Mouse (Mus musculus) left cerebral cortex, postnatal 4 days (tissue): ENCODE results near the gene Nrip1. TPM values are rescaled to one million over a fixed set of nuclear protein-coding genes. Genes with fewer than 3 reads are reported as not detected.

Experiments
- DNase-seq: peaks from one replicate; pipeline ENCODE4 v3.0.0-alpha.2; 2022
- intact Hi-C: fragments of 180-260 bp; cut with DNase I; formaldehyde crosslinking; loops from one replicate; pipeline ENCODE4 v1.15.1; 2025
- total RNA-seq, 2 experiments: library from RNA; stranded (reverse); gene quantifications; 2 replicates each; pipeline ENCODE4 v1.2.3; 2021

Gene Nrip1
- total RNA-seq, 2 experiments from 2014 or later, result 94.0 to 98.7 TPM

- DNase-seq, result no peak
- intact Hi-C loops, result loop anchor here (10.0 kb wide), 1 partner anchor 149 kb away; no protein-coding TSS in a partner anchor
Observed at GRCm38 (mm10) chr16:76354289-76354688, 19.3 kb downstream of the Nrip1 start.

- intact Hi-C loops, result loop anchor here (10.0 kb wide), 1 partner anchor 146 kb away; no protein-coding TSS in a partner anchor
- no peak for DNase-seq
Observed at GRCm38 (mm10) chr16:76350922-76351321, 22.7 kb downstream of the Nrip1 start.

GRCm38 (mm10) chr16:76349053-76349452 is 24.6 kb downstream of the Nrip1 start:
- no peak for DNase-seq
- intact Hi-C loops, result no loop called here

- DNase-seq, result no peak
- intact Hi-C loops, result no loop called here
Observed at GRCm38 (mm10) chr16:76347719-76348421, 25.8 kb downstream of the Nrip1 start.

DNA sequence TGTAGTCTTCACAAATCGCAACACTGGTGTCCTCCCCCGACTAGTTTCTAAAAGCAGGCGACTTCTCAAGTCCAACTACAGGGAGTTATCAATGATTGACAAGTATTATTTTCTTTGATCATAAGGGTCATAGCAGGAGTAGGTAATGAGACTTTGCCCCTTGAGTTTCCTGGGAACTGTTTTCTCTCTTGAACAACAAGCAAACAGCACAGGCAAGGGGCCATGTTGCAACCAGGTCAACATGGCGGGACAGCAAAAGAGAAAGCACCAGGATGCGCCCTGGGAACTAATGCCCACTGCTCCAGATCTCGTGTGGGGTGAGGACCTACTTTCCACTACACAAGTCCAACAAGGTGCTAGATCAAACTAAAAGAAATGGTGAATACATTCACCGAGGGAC is 27.3 kb downstream of the Nrip1 start:
- intact Hi-C loops, result no loop called here
- DNase-seq, result no peak

DNA sequence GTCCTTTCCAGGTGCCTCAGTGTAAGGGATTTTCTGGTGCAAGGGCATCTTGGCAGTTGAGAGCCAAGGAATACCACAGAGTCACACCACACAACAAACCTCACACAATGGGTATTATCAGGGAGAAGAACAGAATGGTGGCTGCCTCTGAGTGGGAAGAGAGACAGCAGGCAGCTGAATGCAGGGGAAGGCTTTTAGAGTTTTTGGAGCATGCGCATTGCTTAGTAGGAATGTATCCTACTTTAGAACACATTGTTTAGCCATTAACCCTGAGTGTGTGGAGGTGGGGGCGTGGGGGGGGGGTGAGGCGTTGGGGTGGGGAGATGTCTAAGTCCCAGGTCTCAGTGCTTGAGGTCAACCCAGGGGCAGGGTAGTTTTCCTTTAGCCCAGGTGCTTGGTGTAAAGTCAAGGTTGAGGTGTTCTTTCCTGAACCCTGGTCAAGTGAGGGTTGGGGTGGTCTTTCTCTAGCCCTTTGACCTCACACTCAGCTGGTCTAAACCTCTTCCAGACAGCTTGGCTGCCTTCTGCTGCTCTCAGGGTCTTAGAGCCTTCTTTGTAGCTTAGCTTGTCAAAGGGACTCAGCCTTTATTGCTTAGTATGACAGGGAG is 28.8 kb downstream of the Nrip1 start:
- DNase-seq, result no peak
- intact Hi-C loops, result no loop called here

GRCm38 (mm10) chr16:76344030-76344429 is 29.6 kb downstream of the Nrip1 start:
- no peak for DNase-seq
- intact Hi-C loops, result no loop called here

GRCm38 (mm10) chr16:76341636-76342035 is 32.0 kb downstream of the Nrip1 start:
- intact Hi-C loops, result no loop called here
- DNase-seq, result no peak

DNA sequence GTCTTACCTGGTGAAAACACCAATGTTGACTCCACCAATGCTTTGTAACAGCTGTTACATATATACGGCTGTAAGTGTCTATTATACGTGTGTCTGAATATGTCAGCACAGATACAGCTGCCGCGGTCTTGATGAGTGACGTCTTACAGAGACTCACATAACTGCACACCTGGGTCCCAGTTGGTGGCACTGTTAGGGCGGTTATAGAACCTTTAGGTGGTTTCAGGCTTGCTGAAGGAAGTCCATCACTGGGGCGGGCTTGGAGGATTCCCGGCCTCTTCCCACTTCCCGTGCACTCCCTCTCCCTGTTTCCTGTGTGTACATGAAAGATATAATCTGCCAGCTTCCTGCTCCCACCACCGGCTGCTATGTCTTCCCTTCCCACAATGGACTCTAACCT is 34.4 kb downstream of the Nrip1 start:
- DNase-seq, result no peak
- intact Hi-C loops, result no loop called here

DNA sequence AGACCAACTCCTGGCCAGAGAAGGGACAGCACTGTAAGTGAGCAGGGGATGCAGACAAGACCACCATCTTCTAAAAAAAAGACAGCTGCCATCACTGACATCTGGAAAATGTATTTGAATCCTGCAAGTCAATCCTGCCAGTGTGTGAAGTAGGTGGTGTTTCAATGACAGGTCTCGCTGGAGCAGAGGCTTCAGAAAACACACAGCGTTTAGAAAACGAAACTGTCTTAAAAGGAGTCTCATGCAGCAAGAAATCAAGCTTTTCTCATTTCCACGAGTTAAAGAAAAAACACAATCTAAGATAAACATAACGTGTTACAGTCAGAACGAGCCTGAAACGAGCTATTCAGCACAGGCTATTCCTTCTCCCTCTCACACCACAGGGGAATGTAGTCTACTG is 36.3 kb downstream of the Nrip1 start:
- DNase-seq, result no peak
- intact Hi-C loops, result no loop called here

DNA sequence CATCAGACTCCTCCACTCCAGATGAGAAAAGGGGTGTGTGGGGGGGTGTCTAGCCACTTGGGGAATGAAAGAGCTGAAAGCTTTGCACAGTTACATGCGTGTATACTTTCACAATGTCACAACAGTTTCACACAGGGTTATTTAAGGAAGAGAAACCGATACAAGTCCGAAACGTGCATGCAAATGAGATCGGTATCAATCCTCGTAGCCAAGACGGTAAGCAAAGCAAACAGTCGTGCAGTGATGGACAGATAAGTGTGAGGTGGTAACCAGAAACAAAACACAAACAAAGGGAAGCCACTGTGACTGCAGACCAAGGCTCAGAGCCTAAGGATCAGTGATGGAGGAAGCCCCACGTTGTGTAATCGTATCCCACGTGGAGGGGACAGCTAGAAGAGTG is 36.7 kb downstream of the Nrip1 start:
- DNase-seq, result no peak
- intact Hi-C loops, result no loop called here

GRCm38 (mm10) chr16:76335913-76336312 is 37.7 kb downstream of the Nrip1 start:
- no peak for DNase-seq
- intact Hi-C loops, result no loop called here

DNA sequence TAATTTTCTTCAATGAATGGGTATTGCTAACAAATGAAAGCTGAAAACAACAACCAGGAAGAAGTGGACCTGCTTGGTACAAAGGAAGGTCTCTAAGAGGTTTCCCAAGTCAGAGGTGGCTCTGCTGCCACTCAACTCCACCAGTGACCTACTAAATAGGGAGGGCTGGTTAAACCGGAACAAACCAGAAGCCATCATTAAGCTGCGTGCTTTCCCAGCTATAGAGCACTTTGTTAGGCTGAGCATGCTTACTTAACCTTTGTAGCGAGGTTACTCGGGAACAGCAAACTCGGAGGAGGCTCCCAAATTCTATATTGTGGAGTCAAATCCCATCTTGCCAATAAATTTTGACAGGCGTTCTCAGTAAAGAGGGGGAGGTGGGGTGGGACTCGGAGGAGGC is 41.5 kb downstream of the Nrip1 start:
- intact Hi-C loops, result no loop called here
- no peak for DNase-seq

GRCm38 (mm10) chr16:76331231-76331630 is 42.4 kb downstream of the Nrip1 start:
- no peak for DNase-seq
- intact Hi-C loops, result no loop called here

DNA sequence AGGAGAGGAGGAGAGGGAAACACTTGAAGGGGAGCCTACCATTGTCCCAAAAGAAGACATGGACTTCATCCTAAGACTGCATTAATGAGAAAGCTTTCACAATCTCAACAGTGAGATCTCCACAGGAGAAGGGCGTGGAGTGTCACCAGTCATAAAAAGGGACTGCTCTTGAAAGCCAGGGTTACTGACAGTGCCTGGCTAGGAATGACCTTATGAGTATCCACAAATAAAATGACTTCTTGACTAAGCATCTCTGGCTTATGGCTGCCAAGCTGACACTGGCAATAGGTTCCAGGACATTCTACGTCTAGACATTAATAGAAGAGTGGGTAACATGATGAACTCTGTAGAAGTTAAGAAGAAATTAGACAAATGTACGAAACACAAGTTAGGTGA is 48.3 kb downstream of the Nrip1 start:
- DNase-seq, result no peak
- intact Hi-C loops, result no loop called here

DNA sequence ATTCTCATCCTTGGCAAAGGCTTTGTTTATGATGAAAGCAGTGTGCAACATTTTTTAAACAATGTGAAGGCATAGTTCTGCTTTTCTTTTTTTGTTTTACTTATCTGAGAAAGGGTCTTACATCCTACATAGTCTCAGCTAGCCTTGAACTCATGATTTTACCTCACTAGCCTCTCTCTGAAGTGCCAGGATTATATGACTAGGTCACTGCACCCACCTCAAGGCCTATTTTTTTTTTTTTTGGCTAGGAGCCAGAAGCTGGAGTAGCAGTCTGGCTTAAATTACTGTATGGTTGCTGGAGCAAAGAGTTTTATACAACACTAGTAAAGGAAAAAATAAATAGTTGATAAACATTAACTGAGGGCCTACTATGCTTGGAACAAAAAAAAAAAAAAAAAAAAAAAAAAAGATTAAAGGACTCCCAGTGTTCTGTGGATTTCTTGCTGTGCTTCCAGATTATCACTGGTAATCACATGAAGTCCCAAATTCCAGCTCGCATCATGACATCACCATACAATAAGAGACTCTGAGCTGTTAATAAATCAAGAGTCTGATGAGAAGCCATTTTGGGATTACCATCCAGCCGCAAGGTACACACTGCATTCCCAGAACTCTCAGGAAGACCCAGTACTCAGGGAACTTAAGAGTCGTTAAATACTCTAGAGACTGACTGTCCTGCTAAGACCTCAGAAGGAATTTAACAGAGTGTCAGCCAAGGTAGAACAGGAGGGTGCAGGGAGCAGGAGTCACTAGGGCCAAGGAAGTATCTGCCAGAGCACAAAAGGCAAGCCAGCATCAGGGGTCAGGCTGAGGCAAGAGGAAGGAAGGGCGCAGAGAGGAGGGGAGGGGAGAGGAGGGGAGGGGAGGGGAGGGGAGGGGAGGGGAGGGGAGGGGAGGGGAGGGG is 49.0 kb downstream of the Nrip1 start:
- DNase-seq, result no peak
- intact Hi-C loops, result no loop called here

GRCm38 (mm10) chr16:76323594-76324307 is 49.9 kb downstream of the Nrip1 start:
- intact Hi-C loops, result no loop called here
- DNase-seq, result no peak

- DNase-seq, result no peak
- intact Hi-C loops, result no loop called here
Observed at GRCm38 (mm10) chr16:76323141-76323540, 50.5 kb downstream of the Nrip1 start.

GRCm38 (mm10) chr16:76321527-76322165 is 52.0 kb downstream of the Nrip1 start:
- DNase-seq, result peak; percentile 10
- intact Hi-C loops, result no loop called here

- intact Hi-C loops, result no loop called here
- DNase-seq, result no peak
Observed at GRCm38 (mm10) chr16:76320118-76320473, 53.5 kb downstream of the Nrip1 start.
